17 mouse cellular contexts compared by ENCODE assay signal in genomic region chr2:157342328-157342926, GRCm38 (mm10). TPM values are rescaled to one million over a fixed set of nuclear protein-coding genes. Genes with fewer than 3 reads are reported as not detected.
DNase-seq lines count a peak whose midpoint lies in the region; ATAC-seq and TF ChIP-seq lines count a peak whose summit lies in the region.
"Had no signal": no experiment of that assay in that cellular context is flagged by ENCODE, and none has a peak within 500 bp of the region (broad histone marks: within the 10 kb centered on the region; RNA-seq: fewer than 3 reads in every experiment).

No protein-coding gene starts in this region.

- no peak for DNase-seq in embryonic facial prominence, embryonic 11.5 days (ENCODE audit: low spot score)
- DNase-seq in hindbrain, postnatal 0 days (ENCODE audit: low spot score): peak; percentile 35
- DNase-seq in midbrain, postnatal 0 days (ENCODE audit: low spot score): peak; percentile 17
- DNase-seq in cerebellum, adult 2 months: no peak
- DNase-seq in right cerebral cortex, postnatal 4 days: no peak
- DNase-seq: adrenal gland, postnatal 36 days; cerebellum, adult 18-20 months; heart, adult 2 months; kidney, postnatal 10 days had no signal

- H3K4me3 ChIP-seq in embryonic facial prominence, embryonic 11.5 days (ENCODE audit: low read depth, low read length): no peak overlapping the region
- no peak overlapping the region for H3K4me3 ChIP-seq in forebrain, embryonic 13.5 days
- H3K4me3 ChIP-seq in hindbrain, postnatal 0 days (ENCODE audit: low read length): no peak overlapping the region
- H3K4me3 ChIP-seq in midbrain, postnatal 0 days (ENCODE audit: low read depth, low read length): no peak overlapping the region
- H3K4me3 ChIP-seq in heart, embryonic 12.5 days: no peak overlapping the region
- no peak overlapping the region for H3K4me3 ChIP-seq in cerebellum, adult 2 months (replicated peaks; ENCODE audit: insufficient read depth, low read depth, low read length)
- H3K4me3 ChIP-seq: heart, adult 2 months; liver, embryonic 12.5 days; myocyte; stomach, embryonic 15.5 days had no signal

- H3K27me3 ChIP-seq in embryonic facial prominence, embryonic 11.5 days (ENCODE audit: control insufficient read depth, insufficient read depth, low read length): no peaks in the 10 kb centered on the region
- no peaks in the 10 kb centered on the region for H3K27me3 ChIP-seq in forebrain, embryonic 13.5 days
- H3K27me3 ChIP-seq in hindbrain, postnatal 0 days (ENCODE audit: insufficient read depth, low read length): no peaks in the 10 kb centered on the region
- H3K27me3 ChIP-seq in midbrain, postnatal 0 days (ENCODE audit: insufficient read depth, low read length): no peaks in the 10 kb centered on the region
- no peaks in the 10 kb centered on the region for H3K27me3 ChIP-seq in heart, embryonic 12.5 days (replicated peaks)
- no peaks in the 10 kb centered on the region for H3K27me3 ChIP-seq in cerebellum, adult 2 months (ENCODE audit: control insufficient read depth, insufficient read depth, low read length)
- H3K27me3 ChIP-seq: stomach, embryonic 15.5 days had no signal

- no peak for TF ChIP-seq POLR2A in cerebellum, adult 2 months (IDR thresholded peaks at IDR 0.05; ENCODE audit: borderline replicate concordance, insufficient read depth, low read length)

- no peak for ATAC-seq in embryonic facial prominence, embryonic 11.5 days (replicated peaks; ENCODE audit: insufficient number of reproducible peaks, low FRiP score, low TSS enrichment, low read depth)
- ATAC-seq in forebrain, embryonic 13.5 days: no peak
- no peak for ATAC-seq in hindbrain, postnatal 0 days
- ATAC-seq in midbrain, postnatal 0 days (ENCODE audit: low FRiP score): no peak
- no peak for ATAC-seq in heart, embryonic 12.5 days (ENCODE audit: insufficient number of reproducible peaks, low FRiP score)
- ATAC-seq: liver, embryonic 12.5 days had no signal

- H3K36me3 ChIP-seq in embryonic facial prominence, embryonic 11.5 days (replicated peaks; ENCODE audit: control insufficient read depth, insufficient read depth, low read depth, low read length): no peaks in the 10 kb centered on the region
- H3K36me3 ChIP-seq in forebrain, embryonic 13.5 days (ENCODE audit: poor library complexity, severe bottlenecking): no peaks in the 10 kb centered on the region
- H3K36me3 ChIP-seq in hindbrain, postnatal 0 days (ENCODE audit: insufficient read depth, low read length): no peaks in the 10 kb centered on the region
- no peaks in the 10 kb centered on the region for H3K36me3 ChIP-seq in midbrain, postnatal 0 days (ENCODE audit: insufficient read depth, low read length)
- H3K36me3 ChIP-seq in heart, embryonic 12.5 days: no peaks in the 10 kb centered on the region
- H3K36me3 ChIP-seq: liver, embryonic 12.5 days; stomach, embryonic 15.5 days had no signal

- no peak for TF ChIP-seq CTCF in hindbrain, postnatal 0 days (IDR thresholded peaks at IDR 0.05; ENCODE audit: low read depth)
- TF ChIP-seq CTCF in midbrain, postnatal 0 days (IDR thresholded peaks at IDR 0.05): no peak
- TF ChIP-seq CTCF in cerebellum, adult 2 months (IDR thresholded peaks at IDR 0.05; ENCODE audit: borderline replicate concordance, insufficient read depth, low read depth, low read length): no peak

- H3K4me2 ChIP-seq in embryonic facial prominence, embryonic 11.5 days (ENCODE audit: low read depth, low read length): no peak overlapping the region
- no peak overlapping the region for H3K4me2 ChIP-seq in forebrain, embryonic 13.5 days
- H3K4me2 ChIP-seq in hindbrain, postnatal 0 days (ENCODE audit: low read depth, low read length): no peak overlapping the region
- H3K4me2 ChIP-seq in midbrain, postnatal 0 days (ENCODE audit: low read depth, low read length, poor library complexity, severe bottlenecking): no peak overlapping the region
- H3K4me2 ChIP-seq in heart, embryonic 12.5 days: no peak overlapping the region
- H3K4me2 ChIP-seq: liver, embryonic 12.5 days; stomach, embryonic 15.5 days had no signal

- 0 out of 2 replicates have a peak overlapping the region, but pooled peaks have one; percentile 5 for H3K27ac ChIP-seq in embryonic facial prominence, embryonic 11.5 days (replicated peaks; ENCODE audit: low read depth, low read length)
- peak overlapping the region; percentile 98 for H3K27ac ChIP-seq in forebrain, embryonic 13.5 days
- peak overlapping the region; percentile 81 for H3K27ac ChIP-seq in hindbrain, postnatal 0 days
- H3K27ac ChIP-seq in midbrain, postnatal 0 days (ENCODE audit: low read depth, low read length): peak overlapping the region; percentile 77
- H3K27ac ChIP-seq in heart, embryonic 12.5 days (ENCODE audit: poor library complexity, severe bottlenecking): no peak overlapping the region
- H3K27ac ChIP-seq in cerebellum, adult 2 months (ENCODE audit: insufficient read depth, low read length): no peak overlapping the region
- H3K27ac ChIP-seq: heart, adult 2 months; liver, embryonic 12.5 days; stomach, embryonic 15.5 days had no signal

- no peaks in the 10 kb centered on the region for H3K9me3 ChIP-seq in embryonic facial prominence, embryonic 11.5 days (replicated peaks; ENCODE audit: control insufficient read depth, low read length)
- no peaks in the 10 kb centered on the region for H3K9me3 ChIP-seq in forebrain, embryonic 13.5 days (replicated peaks)
- H3K9me3 ChIP-seq in hindbrain, postnatal 0 days (ENCODE audit: low read length): no peaks in the 10 kb centered on the region
- no peaks in the 10 kb centered on the region for H3K9me3 ChIP-seq in midbrain, postnatal 0 days (ENCODE audit: low read length)
- H3K9me3 ChIP-seq in heart, embryonic 12.5 days (replicated peaks): no peaks in the 10 kb centered on the region
- H3K9me3 ChIP-seq: liver, embryonic 12.5 days; stomach, embryonic 15.5 days had no signal

- 50% methylated on average over 5 of the region's 5 CpGs for WGBS in embryonic facial prominence, embryonic 11.5 days
- 24% methylated on average over 5 of the region's 5 CpGs for WGBS in forebrain, embryonic 13.5 days
- WGBS in hindbrain, postnatal 0 days: 23% methylated on average over 5 of the region's 5 CpGs
- WGBS in midbrain, postnatal 0 days: 25% methylated on average over 5 of the region's 5 CpGs
- 45% methylated on average over 5 of the region's 5 CpGs for WGBS in heart, embryonic 12.5 days
- 44% methylated on average over 5 of the region's 5 CpGs for WGBS in cerebellum, adult 2 months

- H3K9ac ChIP-seq in embryonic facial prominence, embryonic 11.5 days (replicated peaks; ENCODE audit: low read length): peak overlapping the region; percentile 35; the same call in 1 of the 2 replicates
- peak overlapping the region; percentile 63 for H3K9ac ChIP-seq in forebrain, embryonic 13.5 days
- H3K9ac ChIP-seq in hindbrain, postnatal 0 days (replicated peaks; ENCODE audit: low read length): no peak overlapping the region
- H3K9ac ChIP-seq in midbrain, postnatal 0 days (replicated peaks; ENCODE audit: low read length, poor library complexity, severe bottlenecking): 0 out of 2 replicates have a peak overlapping the region, but pooled peaks have one; percentile 9
- no peak overlapping the region; the same call in 1 of the 2 replicates for H3K9ac ChIP-seq in heart, embryonic 12.5 days
- H3K9ac ChIP-seq: liver, embryonic 12.5 days; stomach, embryonic 15.5 days had no signal

- H3K4me1 ChIP-seq in embryonic facial prominence, embryonic 11.5 days (ENCODE audit: control insufficient read depth, insufficient read depth, low read length): no peaks in the 10 kb centered on the region
- peaks cover 62% of the 10 kb centered on the region for H3K4me1 ChIP-seq in forebrain, embryonic 13.5 days
- H3K4me1 ChIP-seq in hindbrain, postnatal 0 days (ENCODE audit: insufficient read depth, low read length): peaks cover 17% of the 10 kb centered on the region
- H3K4me1 ChIP-seq in midbrain, postnatal 0 days (ENCODE audit: insufficient read depth, low read length): peaks cover 4% of the 10 kb centered on the region; the same call in 1 of the 2 replicates
- peaks cover 11% of the 10 kb centered on the region; the same call in 1 of the 2 replicates for H3K4me1 ChIP-seq in heart, embryonic 12.5 days (replicated peaks)
- no peaks in the 10 kb centered on the region; the same call in 1 of the 2 replicates for H3K4me1 ChIP-seq in cerebellum, adult 2 months (ENCODE audit: control insufficient read depth, insufficient read depth, low read length)
- H3K4me1 ChIP-seq: liver, embryonic 12.5 days had no signal

RNA-seq across cellular contexts. Expression of gene Ghrh, which starts 4.9 kb away (rescaled TPM):
- 2.2 and 2.6 TPM in 2 replicates for polyA plus RNA-seq in embryonic facial prominence, embryonic 11.5 days (2014; fragmentation: Nextera tagmentation; extraction: Ambion mirVana)
- polyA plus RNA-seq in forebrain, embryonic 13.5 days (2015; fragmentation: Nextera tagmentation; extraction: Ambion mirVana): 2.5 TPM in 2 replicates
- not detected in 2 replicates for total RNA-seq in hindbrain, postnatal 0 days (2014; rRNA removed)
- polyA plus RNA-seq in hindbrain, postnatal 0 days (2015; fragmentation: Nextera tagmentation; extraction: Ambion mirVana): 1.0 and 1.7 TPM in 2 replicates
- total RNA-seq in midbrain, postnatal 0 days (2014; rRNA removed): 1.3 and 3.0 TPM in 2 replicates
- 5.0 and 7.6 TPM in 2 replicates for polyA plus RNA-seq in midbrain, postnatal 0 days (2015; fragmentation: Nextera tagmentation; extraction: Ambion mirVana)
- polyA plus RNA-seq in heart, embryonic 12.5 days (2016; fragmentation: Nextera tagmentation; extraction: Ambion mirVana): not detected in 2 replicates
- 0.28 TPM in 1 of 2 replicates, not detected in the other for polyA plus RNA-seq in cerebellum, adult 2 months (2012; rRNA removed)
- total RNA-seq: adrenal gland, postnatal 36 days; CH12.LX; heart, adult 2 months; hematopoietic stem cell, adult 5-6 weeks; left cerebral cortex, adult 18-20 months had no signal
- polyA plus RNA-seq: heart, adult 2 months; liver, embryonic 12.5 days; myocyte had no signal

RNA-seq across cellular contexts. Expression of gene Manbal, which starts 25.0 kb away (rescaled TPM):
- 33.4 and 38.5 TPM in 2 replicates for polyA plus RNA-seq in embryonic facial prominence, embryonic 11.5 days (2014; fragmentation: Nextera tagmentation; extraction: Ambion mirVana)
- polyA plus RNA-seq in forebrain, embryonic 13.5 days (2015; fragmentation: Nextera tagmentation; extraction: Ambion mirVana): 89.9 and 95.2 TPM in 2 replicates
- total RNA-seq in hindbrain, postnatal 0 days (2014; rRNA removed): 69.6 and 74.4 TPM in 2 replicates
- 133 and 135 TPM in 2 replicates for polyA plus RNA-seq in hindbrain, postnatal 0 days (2015; fragmentation: Nextera tagmentation; extraction: Ambion mirVana)
- total RNA-seq in midbrain, postnatal 0 days (2014; rRNA removed): 70.8 and 70.9 TPM in 2 replicates
- polyA plus RNA-seq in midbrain, postnatal 0 days (2015; fragmentation: Nextera tagmentation; extraction: Ambion mirVana): 129 and 132 TPM in 2 replicates
- 53.5 and 56.4 TPM in 2 replicates for polyA plus RNA-seq in heart, embryonic 12.5 days (2016; fragmentation: Nextera tagmentation; extraction: Ambion mirVana)
- 96.2 and 101 TPM in 2 replicates for polyA plus RNA-seq in cerebellum, adult 2 months (2012; rRNA removed)

Comparison
In these comparisons a context has a peak if more than half of its experiments do, and no peak if none do; other contexts are left out.
1. DNase-seq: peak in hindbrain, postnatal 0 days (single experiment) and midbrain, postnatal 0 days (single experiment); none in embryonic facial prominence, embryonic 11.5 days (single experiment), cerebellum, adult 2 months (0 of 2) and right cerebral cortex, postnatal 4 days (single experiment).
2. H3K27ac ChIP-seq: peak in embryonic facial prominence, embryonic 11.5 days (single experiment), forebrain, embryonic 13.5 days (single experiment), hindbrain, postnatal 0 days (single experiment) and midbrain, postnatal 0 days (single experiment); none in heart, embryonic 12.5 days (single experiment) and cerebellum, adult 2 months (single experiment).
3. H3K9ac ChIP-seq: peak in embryonic facial prominence, embryonic 11.5 days (single experiment), forebrain, embryonic 13.5 days (single experiment) and midbrain, postnatal 0 days (single experiment); none in hindbrain, postnatal 0 days (single experiment) and heart, embryonic 12.5 days (single experiment).